Mouse (Mus musculus) B cell, adult 2 months (primary cell): Measurements from ENCODE around the gene Cdhr3.

ENCODE experiments used
- DNase-seq, 2 experiments: peaks; one replicate each; pipeline ENCODE4 v3.0.0; 2022

The Cdhr3 gene

GRCm38 (mm10) chr12:33092775-33093174 lies at the start of gene Cdhr3:
Cdhr3 (minus strand) TSS chr12:33092875.
- no peak for DNase-seq

DNA sequence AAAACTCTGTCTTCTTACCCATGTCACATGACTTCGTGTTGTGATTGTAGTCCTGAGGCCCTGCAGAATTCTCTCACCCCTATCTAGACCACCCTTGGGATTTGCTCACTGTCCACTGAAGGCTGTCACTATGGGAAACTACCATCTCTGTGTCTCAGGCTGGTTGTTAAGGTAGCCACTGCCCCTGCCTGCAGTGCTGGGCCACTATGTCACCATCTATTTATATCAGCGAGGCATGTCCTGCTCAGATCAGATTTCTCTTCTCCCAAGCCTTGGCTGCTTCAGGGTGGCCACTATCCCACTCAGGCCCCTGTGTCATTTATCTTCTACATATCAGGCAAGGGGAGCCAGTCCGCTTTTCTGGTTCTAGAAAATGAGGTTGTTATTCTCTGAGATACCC lies 46.4 kb upstream of the Cdhr3 start:
- DNase-seq: no peak

DNA sequence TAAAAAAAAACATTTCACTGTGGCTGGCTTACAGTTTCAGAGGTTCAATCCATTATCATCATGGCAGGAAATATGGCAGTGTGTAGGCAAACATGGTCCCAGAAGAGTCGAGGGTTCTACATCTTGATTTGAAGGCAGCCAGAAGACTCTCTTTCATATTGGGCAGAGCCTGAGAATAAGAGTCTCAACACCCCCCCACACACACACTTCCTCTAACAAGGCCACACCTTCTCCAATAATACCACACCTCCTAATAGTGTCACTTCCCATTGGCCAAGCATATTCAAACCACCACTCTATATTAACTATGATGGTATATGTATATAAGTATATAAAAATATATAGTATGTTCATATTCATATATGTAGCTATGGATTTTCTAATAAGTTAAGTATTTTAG lies 45.2 kb upstream of the Cdhr3 start:
- no peak for DNase-seq

- DNase-seq: peak; percentile 26 to 41
Measured at GRCm38 (mm10) chr12:33131796-33132195, 39.1 kb upstream of the Cdhr3 start.

DNA sequence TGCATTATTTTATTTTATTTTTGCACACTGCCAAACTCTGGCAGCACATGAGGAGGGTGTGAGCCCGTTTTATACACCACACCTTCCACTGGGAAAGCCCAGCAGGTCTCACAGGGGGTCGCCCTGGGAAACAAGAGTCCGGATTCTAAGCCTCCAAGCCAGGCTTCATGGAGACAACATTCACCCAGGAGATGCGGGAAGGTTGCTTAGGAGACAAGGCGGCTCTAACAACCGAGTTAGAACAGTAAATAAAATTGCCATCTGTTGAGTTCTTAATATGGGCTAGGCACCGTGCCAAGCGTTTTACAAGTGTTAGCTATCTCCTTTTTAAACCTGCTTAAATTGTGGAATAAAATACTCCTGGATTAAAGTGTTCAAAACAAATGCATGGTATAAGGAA lies 37.7 kb upstream of the Cdhr3 start:
- DNase-seq: no peak

- no peak for DNase-seq
Measured at GRCm38 (mm10) chr12:33129410-33129809, 36.7 kb upstream of the Cdhr3 start.

DNA sequence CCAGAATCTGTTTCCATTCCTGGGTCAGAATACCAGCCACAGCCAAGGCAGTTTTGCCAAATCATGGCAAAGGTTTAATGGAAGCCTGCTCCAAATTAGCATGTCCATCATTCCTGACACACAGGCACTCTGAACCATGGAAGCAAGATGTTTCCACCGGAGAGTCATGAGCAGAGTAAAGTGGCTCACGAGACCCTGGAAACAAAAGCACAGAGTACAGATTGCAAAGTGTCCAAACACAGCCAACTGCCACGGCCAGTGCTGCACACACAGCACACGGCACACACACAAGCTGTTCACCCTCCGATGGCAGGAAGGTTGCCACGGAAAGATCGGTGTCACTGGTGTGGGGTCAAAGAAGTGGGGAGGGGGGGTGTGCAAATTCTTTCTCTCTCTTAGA lies 36.0 kb upstream of the Cdhr3 start:
- no peak for DNase-seq

DNA sequence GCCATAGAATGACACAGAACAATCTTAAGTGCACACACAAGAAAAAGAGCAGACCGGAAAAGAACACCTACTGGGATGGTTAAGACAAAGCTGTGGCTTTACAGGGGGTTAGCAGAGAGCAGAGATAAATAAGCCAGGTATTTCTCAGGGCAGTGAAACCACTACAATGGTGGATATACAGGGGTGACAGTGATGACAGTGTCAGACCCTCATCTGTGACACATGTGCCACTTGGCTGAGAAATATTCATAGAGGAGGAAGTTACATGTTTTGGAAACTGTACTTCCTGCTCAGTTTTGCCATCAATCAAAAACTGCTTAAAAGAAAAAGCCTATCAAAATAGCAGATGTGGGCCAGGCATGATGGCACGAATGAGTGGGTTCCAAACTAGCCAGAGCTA lies 35.4 kb upstream of the Cdhr3 start:
- DNase-seq: no peak

- DNase-seq: no peak
Measured at GRCm38 (mm10) chr12:33126243-33126642, 33.6 kb upstream of the Cdhr3 start.

DNA sequence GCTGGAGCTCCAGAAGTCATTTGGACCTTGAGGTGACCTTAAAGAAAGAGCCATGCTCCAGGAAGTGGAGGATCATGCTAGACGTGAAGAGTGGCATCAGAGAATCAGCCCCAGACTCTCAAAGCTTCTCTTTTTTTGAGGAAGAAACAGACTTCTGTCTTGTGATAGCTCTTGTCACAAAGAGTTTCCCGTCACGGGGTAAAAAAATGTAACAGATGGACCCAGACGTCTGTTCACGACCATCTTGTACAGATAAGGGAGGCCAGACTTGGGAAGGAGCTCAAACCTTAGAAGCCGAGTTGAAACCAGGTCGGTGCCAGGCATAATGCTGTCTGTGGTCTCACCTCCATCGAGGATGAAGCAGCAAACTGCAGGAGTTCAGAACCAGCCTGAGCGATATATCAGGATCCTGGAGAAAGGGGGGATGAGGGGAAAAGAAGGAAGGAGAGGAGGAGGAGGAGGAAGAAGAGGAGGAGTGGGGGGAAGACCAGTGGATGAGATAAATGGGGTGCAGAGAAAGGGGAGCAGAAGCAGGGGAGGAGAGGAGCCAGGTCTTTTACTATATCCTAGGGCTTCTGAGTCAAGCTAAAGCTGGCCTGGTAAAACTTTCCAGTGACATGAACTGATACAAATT lies 33.0 kb upstream of the Cdhr3 start:
- peak; percentile 53 to 58 for DNase-seq

DNA sequence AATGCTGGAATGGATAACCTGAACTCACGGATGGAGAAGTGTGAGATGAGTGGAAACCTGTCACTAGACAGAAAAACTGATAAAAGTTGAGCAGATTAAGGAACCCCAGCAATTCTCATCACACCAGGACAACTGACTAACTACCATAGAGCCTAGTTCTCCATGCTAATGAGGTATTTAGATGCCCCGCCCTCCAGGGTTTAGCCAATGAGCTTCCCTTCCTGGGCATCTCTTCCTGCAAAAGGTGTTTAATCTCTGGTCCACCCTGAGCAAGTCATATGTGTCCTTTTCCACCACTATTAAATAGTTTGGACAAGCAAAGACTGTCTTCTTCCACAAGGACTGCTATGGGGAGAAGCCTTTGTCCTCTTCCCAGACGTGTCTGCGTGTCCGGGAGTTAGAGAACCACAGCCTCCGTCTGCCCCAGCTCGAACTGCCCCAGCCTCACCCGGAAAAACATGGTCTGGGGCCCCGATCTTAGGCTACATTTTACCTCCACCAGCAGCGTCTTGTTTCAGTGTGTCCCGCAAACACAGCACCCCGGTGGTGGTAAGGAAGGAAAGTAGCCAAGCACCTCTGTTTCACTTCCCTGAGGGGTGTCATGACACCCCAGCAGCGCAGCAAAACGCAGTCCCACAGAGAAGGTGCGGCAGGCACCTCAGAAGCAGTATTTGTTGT lies 26.1 kb upstream of the Cdhr3 start:
- peak; percentile 46 to 47 for DNase-seq

DNA sequence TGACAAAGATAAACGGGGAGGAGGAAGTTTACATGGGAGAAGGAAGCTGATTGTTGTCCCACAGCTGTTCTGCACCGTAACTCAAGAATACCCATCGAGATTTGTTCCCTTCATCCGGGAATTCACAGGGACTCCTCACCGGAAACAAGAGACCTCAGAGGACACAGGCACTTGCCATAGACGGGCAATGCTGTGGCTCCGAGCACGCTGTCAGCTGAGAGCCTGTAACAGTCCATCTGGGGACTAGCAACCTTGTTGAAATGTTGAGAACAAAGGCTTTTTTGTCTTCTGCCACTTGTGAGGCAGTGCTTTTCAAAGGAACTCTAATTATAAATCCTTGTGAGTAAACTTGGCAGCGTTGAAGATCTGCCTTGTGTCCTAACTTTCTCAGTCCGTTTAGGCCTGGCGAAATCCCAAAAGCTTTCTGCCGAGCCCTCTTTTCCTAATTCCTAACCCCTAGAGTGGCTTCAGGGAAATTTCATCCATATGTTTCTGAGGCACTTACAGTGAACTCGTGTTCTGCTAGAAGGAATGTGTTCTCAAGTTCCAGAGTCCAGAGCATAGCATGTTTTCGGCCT lies 18.3 kb upstream of the Cdhr3 start:
- DNase-seq: no peak

- no peak for DNase-seq
Measured at GRCm38 (mm10) chr12:33109531-33109930, 16.9 kb upstream of the Cdhr3 start.

- DNase-seq: no peak
Measured at GRCm38 (mm10) chr12:33106438-33107167, 13.9 kb upstream of the Cdhr3 start.

- DNase-seq: no peak
Measured at GRCm38 (mm10) chr12:33105724-33106123, 13.0 kb upstream of the Cdhr3 start.

DNA sequence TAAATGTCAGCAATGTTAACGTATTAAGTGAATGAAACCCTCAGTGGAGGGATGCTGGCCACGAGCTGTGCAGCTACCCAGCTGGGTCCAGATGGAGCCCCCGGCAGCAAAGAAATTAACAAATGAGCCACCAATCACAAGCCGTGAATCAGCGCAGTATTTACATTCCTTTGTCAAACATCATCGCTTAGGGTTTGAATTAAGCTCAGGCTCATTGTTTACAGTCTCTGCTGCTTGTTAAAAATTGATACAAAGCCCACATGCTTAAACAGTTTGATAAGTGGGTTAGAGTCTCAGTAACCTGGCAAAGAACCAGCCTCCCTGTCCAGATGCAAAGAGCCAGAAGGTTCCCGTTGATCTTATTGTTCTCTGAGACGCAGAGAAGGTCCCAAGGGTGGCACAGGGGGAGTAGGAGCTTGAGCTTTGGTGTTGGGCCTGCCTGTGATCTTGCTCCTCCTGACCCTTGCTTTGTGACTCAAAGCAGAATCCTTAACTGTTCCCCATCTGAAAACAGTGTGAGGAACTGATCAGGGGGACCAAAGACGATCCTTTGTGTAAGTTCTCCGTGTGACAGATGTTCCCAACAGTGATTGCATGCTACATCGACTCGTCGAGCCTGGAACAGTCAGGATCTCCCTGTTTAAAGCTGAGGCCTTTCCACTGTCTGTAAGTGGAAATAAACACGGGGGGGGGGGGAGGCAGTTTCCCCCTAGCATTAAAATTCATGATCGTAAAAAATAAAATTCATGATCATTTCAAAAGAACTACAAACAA lies 9.9 kb upstream of the Cdhr3 start:
- no peak for DNase-seq

- DNase-seq: no peak
Measured at GRCm38 (mm10) chr12:33101627-33102026, 9.0 kb upstream of the Cdhr3 start.

GRCm38 (mm10) chr12:33096017-33096416 lies 3.3 kb upstream of the Cdhr3 start:
- DNase-seq: no peak

GRCm38 (mm10) chr12:33092196-33092595 lies 479 bp downstream of the Cdhr3 start:
- no peak for DNase-seq

GRCm38 (mm10) chr12:33086151-33086550 lies 6.5 kb downstream of the Cdhr3 start:
- DNase-seq: no peak

DNA sequence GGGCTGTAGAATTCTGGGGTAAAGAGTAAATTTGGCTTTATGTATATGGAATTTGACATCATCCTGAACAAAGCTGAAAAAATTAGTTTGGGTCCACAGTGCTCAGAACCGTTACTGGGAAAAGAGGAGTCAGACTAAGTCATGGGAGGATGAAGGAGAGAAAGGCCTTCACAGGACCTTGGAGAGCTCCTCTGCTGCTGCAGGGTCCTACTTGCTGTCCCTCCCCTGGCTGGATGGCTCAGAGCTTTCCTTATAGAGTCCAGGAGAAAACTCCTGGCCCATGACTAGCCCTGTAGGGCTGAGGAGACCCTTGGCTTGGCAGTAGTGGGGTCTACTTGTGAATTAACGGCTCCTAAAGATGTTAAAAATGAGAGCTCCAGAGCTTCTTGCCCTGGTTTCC lies 8.0 kb downstream of the Cdhr3 start:
- DNase-seq: no peak

DNA sequence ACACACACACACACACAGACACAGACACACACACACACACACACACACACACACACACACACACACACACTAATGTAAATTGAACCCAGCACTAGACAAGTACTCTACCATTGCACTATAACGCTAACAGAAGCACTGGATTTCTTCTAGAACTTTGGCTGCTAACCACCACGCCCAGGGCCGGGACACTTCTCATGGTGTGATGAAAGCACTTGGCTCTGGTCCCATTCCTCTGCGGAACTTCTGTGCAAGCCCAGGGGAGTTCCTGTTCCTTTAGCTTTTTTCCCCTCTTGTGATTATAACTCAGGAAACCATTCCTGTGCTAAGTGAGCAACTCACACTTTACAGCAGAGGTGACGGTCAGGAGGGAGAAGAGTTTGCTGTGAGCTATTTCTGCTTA lies 9.3 kb downstream of the Cdhr3 start:
- no peak for DNase-seq

DNA sequence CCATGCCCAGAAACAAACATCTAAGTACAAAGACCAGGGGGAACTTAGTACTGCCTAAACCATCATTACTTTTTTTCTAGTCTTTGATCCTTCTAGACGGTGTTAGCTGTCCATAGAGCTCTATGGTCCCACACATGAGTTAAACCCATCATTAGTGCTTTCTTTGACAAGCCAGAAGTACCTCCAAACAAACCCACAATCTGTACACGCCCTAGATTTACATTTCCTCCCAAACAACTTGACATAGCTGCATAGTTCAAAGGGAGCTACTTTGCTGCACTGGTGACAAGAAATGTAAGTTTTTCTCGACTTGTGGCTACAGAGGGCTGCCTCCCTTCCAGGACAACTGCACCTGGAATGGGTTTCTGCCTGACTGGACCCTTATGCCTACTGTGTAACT lies 16.4 kb downstream of the Cdhr3 start:
- no peak for DNase-seq
